Mouse (Mus musculus) heart, embryonic 14.5 days (tissue): ENCODE results near the gene Rtn4rl1. TPM values are rescaled to one million over a fixed set of nuclear protein-coding genes. Genes with fewer than 3 reads are reported as not detected.

Source experiments
- ATAC-seq: fragments of 200-750 bp; cut with Nextera tagmentation; 2 replicates; pipeline ENCODE4 v1.8.0; 2017; ENCODE audit warnings: low read depth, moderate TSS enrichment; ENCODE audit not compliant: insufficient number of reproducible peaks, insufficient read depth, low FRiP score
- H3K27ac ChIP-seq, 2 experiments: fragments of 200-500 bp in 1 of 2; fragments of 300-500 bp in 1 of 2; sonication (generic) in 1 of 2; replicated peaks in 1 of 2; 2 replicates each; pipeline ENCODE4 v1.5.1; 2012 to 2014; ENCODE audit warnings: low read depth in 2 of 2, low read length in 2 of 2, control low read depth in 1 of 2, mild to moderate bottlenecking in 1 of 2, mixed read lengths in 1 of 2; ENCODE audit not compliant: control insufficient read depth in 1 of 2, insufficient read depth in 1 of 2
- H3K27me3 ChIP-seq: fragments of 300-500 bp; sonication (generic); 2 replicates; pipeline ENCODE4 v1.6.1; 2014; ENCODE audit warnings: mild to moderate bottlenecking, low read length, control low read depth; ENCODE audit not compliant: control insufficient read depth, insufficient read depth
- H3K36me3 ChIP-seq: fragments of 300-500 bp; sonication (generic); 2 replicates; pipeline ENCODE4 v1.6.1; 2014; ENCODE audit warnings: mild to moderate bottlenecking, control low read depth, low read length, mixed read lengths; ENCODE audit not compliant: control insufficient read depth, insufficient read depth
- H3K4me1 ChIP-seq, 2 experiments: fragments of 200-500 bp in 1 of 2; fragments of 300-500 bp in 1 of 2; sonication (generic) in 1 of 2; 2 replicates each; pipeline ENCODE4 v1.6.1; 2012 to 2014; ENCODE audit warnings: low read length in 2 of 2, control low read depth in 1 of 2, mixed read lengths in 1 of 2; ENCODE audit not compliant: control insufficient read depth in 2 of 2, insufficient read depth in 2 of 2
- H3K4me2 ChIP-seq: fragments of 300-500 bp; sonication (generic); 2 replicates; pipeline ENCODE4 v1.6.1; 2014; ENCODE audit warnings: mild to moderate bottlenecking, low read length
- H3K4me3 ChIP-seq, 2 experiments: fragments of 200-500 bp in 1 of 2; fragments of 300-500 bp in 1 of 2; sonication (generic) in 1 of 2; 2 replicates each; pipeline ENCODE4 v1.5.1; 2012 to 2014; ENCODE audit warnings: low read length in 2 of 2, mild to moderate bottlenecking in 2 of 2, control low read depth in 1 of 2, low read depth in 1 of 2, moderate library complexity in 1 of 2; ENCODE audit not compliant: control insufficient read depth in 1 of 2, insufficient read depth in 1 of 2
- H3K9ac ChIP-seq: fragments of 300-500 bp; sonication (generic); 2 replicates; pipeline ENCODE4 v1.6.1; 2014; ENCODE audit warnings: mild to moderate bottlenecking, low read length
- H3K9me3 ChIP-seq: fragments of 300-500 bp; sonication (generic); 2 replicates; pipeline ENCODE4 v1.6.1; 2016; ENCODE audit warnings: low read length, control low read depth; ENCODE audit not compliant: control insufficient read depth
- WGBS: fragments of 180-500 bp; shearing (Covaris S2); extraction: QIAGEN DNeasy Blood & Tissue Kit; methylation state at CpG from one replicate; pipeline ENCODE4 v1.1.7; 2014; 5-methylcytosine and 5-hydroxymethylcytosine counted together
- polyA plus RNA-seq: library from polyadenylated mRNA; unstranded; fragments of >200 nt; fragmentation: Nextera tagmentation; extraction: Ambion mirVana; gene quantifications from 2 replicates; pipeline ENCODE4 v1.2.1, GENCODE M21; 2014

Rtn4rl1 gene
- polyA plus RNA-seq, 1 experiment from 2014 or later = 17.3 TPM

DNA sequence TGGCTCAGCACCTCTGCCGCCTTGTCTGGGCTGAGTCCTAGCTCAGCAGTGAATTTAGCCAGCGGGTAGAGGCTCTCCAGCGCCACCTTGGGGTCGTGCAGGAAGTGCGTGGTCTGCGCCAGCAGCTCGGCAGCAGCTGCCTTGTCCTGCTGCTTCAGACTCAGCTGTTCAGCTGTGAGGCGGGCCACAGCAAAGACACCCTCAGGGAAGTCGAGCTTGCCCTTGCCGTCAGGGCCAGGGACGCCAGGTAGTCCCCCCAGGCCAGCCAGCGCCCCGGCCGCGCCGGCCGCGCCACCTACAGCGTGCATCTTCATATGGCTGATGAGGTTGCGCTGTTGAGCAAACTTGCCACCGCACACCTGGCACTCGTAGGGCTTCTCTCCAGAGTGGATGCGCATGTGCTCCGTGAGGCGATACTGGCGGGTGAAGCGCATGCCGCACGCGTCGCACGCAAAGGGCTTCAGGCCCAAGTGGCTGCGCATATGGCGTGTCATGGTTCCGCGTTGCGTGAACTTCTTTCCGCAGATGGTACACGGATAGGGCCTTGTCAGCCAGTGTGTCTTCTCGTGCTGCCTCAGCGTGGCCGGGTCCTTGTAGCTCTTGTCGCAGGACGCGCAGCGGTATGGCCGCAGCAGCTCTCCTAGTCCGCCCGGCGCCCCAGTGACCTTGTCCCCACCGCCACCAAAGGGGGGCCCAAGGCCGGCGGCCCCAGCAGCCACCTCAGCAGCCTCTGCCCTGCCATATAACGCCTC, 28.0 kb upstream of the Rtn4rl1 start:
- no peak; the same call in 1 of the 2 replicates for ATAC-seq
- H3K27ac ChIP-seq = peak overlapping the region in 1 of 2 experiments; percentile 52; a peak in 2 of 4 replicates
- peaks cover 9 to 59% of the 10 kb centered on the region in 2 experiments; a peak in 3 of 4 replicates for H3K4me1 ChIP-seq
- H3K36me3 ChIP-seq = peaks cover 55% of the 10 kb centered on the region
- no peaks in the 10 kb centered on the region for H3K9me3 ChIP-seq
- H3K4me3 ChIP-seq = peak overlapping the region; percentile 58 to 65
- 9% methylated on average over 54 of the region's 54 CpGs for WGBS
- H3K4me2 ChIP-seq = peak overlapping the region; percentile 98
- H3K27me3 ChIP-seq = peaks cover 38% of the 10 kb centered on the region
- H3K9ac ChIP-seq = peak overlapping the region; percentile 81

DNA sequence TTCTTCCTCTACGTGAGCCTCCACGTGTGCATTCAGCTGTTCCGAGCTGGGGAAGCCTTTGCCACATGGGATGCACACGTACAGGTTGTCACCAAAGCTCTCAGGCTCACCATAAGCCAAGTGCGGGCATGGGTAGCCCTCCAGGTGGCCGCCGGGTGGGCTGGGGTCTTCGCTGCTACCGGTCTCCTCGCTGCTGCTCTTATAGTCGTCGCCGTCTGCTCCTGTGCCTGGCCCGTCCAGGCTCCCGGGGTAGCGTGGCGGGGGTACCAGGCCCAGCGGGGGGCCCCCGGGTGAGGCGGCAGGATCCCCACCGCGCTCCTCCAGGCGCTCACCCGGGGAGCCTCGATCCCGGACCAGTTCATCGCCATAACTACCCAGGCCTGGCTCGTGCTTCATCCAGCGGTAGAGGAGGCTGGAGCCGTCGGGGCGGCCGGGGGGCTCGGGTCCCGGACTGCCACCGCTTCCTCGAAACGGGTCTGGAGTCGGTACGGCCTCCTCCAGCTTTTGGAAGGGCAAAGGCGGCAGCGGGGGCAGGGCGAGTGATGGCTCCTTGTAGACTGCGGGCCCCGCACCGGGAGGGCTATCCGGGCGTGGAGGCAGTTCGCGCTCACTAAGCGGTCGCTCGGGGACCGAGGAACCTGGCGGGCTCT, 27.3 kb upstream of the Rtn4rl1 start:
- Histone ChIP-seq H3K27me3 (peaks cover 45% of the 10 kb centered on the region), H3K4me2 (peak overlapping the region; percentile 98), H3K27ac (peak overlapping the region in 1 of 2 experiments; percentile 82; a peak in 2 of 4 replicates), H3K4me3 (peak overlapping the region; percentile 58 to 65), H3K9ac (peak overlapping the region; percentile 81), H3K9me3 (no peaks in the 10 kb centered on the region), H3K4me1 (peaks cover 8 to 56% of the 10 kb centered on the region in 2 experiments; a peak in 3 of 4 replicates), H3K36me3 (peaks cover 48% of the 10 kb centered on the region)
- 8% methylated on average over 53 of the region's 55 CpGs for WGBS
- no peak for ATAC-seq

DNA sequence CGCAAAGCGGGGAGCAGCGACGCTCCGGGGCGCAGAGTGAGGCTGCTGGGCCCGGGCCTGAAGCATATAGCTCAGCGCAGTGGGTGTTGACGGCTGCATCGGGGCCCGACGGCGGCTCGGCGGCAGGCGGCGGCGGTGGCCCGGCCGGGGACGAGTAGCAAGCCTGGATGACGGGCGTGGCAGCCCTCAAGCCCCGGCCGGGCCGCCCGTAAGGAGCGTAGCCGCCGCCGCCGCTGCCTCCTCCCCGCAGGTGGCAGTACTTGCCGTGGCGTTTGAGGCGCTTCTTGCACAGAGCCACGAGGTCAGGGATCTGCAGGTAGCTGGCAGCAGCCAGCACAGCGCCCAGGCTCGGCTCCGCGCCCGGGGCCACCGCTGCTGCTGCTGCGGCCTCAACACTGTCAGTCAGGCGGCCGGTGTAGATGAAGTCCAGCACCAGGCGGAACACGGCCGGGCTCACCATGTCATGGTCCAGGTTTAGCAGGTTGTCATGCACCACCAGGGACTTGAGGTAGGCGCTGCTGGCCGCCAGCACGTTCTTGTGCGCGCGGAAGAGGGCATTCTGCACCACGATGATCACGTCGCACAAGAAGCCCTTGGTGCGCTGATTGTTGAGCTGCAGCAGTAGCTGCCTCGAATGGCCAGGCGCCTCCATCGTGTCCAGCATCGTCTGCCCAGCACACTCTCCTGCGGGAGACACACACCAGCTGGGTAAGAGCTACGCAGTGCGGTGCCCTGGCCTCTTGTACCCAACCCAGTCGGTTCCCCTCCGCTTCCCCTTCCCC, 26.5 kb upstream of the Rtn4rl1 start:
- 3% methylated on average over 68 of the region's 68 CpGs for WGBS
- no peaks in the 10 kb centered on the region for H3K9me3 ChIP-seq
- H3K36me3 ChIP-seq = peaks cover 41% of the 10 kb centered on the region
- peaks cover 6 to 56% of the 10 kb centered on the region in 2 experiments; a peak in 3 of 4 replicates for H3K4me1 ChIP-seq
- no peak for ATAC-seq
- H3K27me3 ChIP-seq = peaks cover 52% of the 10 kb centered on the region
- peak overlapping the region; percentile 81 for H3K9ac ChIP-seq
- H3K4me3 ChIP-seq = peak overlapping the region; percentile 58 to 65
- H3K4me2 ChIP-seq = peak overlapping the region; percentile 98
- H3K27ac ChIP-seq = peak overlapping the region; percentile 2 to 82; a peak in 3 of 4 replicates

DNA sequence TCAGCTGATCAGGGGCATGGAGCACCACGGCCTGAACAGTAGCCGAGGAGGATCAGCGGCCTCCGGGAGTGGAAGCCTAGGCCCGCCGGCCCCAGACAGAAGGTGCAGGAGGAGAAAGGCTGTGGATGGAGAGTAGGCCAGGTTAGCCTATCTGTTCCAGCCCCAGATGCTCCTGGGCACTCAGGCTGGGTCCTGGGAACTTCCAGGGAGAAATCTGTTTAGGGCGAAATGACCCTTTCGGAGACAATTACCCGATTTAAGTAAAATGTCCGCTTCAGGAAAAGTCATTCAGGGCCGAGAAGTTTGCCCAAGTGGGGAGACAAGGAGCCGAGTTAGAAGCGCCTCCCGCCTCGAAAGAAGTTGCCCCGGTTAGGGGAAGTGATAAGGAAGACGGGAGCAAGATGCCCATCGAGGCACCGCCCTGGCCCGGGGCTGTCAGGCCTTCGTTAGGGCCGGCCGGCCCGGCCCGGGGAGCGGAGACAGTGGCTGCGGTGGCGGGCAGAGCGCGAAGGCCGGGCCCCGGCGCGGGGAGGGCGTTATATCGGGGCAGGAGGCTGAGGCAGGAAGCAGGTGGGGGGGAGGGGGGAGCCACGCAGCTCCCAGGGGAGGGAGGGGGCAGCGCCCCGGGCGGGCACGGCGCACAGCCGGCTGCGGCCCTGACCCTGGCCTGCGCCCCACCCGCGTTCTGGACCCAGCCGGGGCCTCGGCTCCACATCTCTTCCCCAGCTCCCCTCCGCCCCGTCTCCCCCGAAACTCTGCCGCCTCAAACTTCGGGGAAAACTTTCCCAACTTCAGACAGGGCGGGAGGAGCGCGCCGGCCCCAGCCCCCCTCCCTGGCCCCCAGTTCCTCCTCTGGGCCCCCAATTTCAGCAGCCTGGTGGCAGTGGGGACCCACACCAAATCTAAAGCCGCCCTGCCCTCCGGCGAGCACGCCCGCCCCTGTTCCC, 25.7 kb upstream of the Rtn4rl1 start:
- WGBS = 7% methylated on average over 55 of the region's 63 CpGs
- peak overlapping the region; percentile 2 to 82 for H3K27ac ChIP-seq
- H3K36me3 ChIP-seq = peaks cover 33% of the 10 kb centered on the region
- H3K9me3 ChIP-seq = no peaks in the 10 kb centered on the region
- ATAC-seq = no peak
- H3K9ac ChIP-seq = peak overlapping the region; percentile 81
- peaks cover 61% of the 10 kb centered on the region for H3K27me3 ChIP-seq
- peak overlapping the region; percentile 58 to 65 for H3K4me3 ChIP-seq
- H3K4me1 ChIP-seq = peaks cover 8 to 64% of the 10 kb centered on the region in 2 experiments; a peak in 3 of 4 replicates
- H3K4me2 ChIP-seq = peak overlapping the region; percentile 98

DNA sequence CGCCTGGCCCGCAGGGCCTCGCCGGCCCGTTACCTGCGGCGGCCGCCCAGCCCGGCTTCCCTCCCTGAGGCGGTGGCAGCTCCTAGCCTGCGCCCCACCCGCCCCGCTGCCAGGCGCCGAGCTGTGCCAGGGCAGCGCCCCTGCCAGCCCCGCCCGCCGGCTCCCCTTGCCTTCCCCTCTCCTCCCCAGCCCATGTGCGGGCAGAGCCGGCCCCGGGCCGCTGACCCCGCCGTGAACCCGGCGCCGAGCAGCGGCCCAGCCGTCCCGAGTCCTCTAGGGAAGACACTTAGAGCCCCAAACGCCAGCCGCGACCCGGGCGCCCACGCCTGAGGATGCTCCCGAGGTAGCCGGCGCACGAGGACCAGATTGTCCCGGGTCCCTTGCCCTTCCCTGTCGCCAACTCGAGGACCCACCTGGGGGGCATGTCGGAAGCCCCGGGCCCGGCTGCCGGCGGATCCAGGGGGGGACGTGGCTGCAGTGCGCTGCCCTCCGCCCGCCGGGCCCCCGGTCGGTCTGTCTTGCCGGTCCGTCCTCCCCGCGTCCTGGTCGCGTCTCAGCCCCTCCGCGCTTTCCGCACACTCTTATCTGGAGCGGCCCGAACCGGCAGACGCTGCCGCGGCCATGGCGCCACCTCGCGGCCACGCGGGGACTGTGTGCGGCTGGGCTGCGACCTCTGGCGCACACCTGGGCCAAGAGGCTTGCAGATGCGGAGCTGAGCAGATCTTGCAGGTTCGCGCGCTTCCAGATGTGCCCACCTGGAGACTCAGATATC, 24.8 kb upstream of the Rtn4rl1 start:
- Histone ChIP-seq H3K4me1 (peaks cover 10 to 68% of the 10 kb centered on the region in 2 experiments; a peak in 3 of 4 replicates), H3K36me3 (peaks cover 24% of the 10 kb centered on the region), H3K27me3 (peaks cover 67% of the 10 kb centered on the region), H3K4me2 (peak overlapping the region; percentile 98), H3K9ac (peak overlapping the region; percentile 81), H3K9me3 (no peaks in the 10 kb centered on the region), H3K27ac (peak overlapping the region; percentile 34 to 82; a peak in 3 of 4 replicates), H3K4me3 (peak overlapping the region; percentile 58 to 65)
- WGBS = under 1% methylated on average over 74 of the region's 83 CpGs
- ATAC-seq = peak; percentile 15; the same call in 1 of the 2 replicates

DNA sequence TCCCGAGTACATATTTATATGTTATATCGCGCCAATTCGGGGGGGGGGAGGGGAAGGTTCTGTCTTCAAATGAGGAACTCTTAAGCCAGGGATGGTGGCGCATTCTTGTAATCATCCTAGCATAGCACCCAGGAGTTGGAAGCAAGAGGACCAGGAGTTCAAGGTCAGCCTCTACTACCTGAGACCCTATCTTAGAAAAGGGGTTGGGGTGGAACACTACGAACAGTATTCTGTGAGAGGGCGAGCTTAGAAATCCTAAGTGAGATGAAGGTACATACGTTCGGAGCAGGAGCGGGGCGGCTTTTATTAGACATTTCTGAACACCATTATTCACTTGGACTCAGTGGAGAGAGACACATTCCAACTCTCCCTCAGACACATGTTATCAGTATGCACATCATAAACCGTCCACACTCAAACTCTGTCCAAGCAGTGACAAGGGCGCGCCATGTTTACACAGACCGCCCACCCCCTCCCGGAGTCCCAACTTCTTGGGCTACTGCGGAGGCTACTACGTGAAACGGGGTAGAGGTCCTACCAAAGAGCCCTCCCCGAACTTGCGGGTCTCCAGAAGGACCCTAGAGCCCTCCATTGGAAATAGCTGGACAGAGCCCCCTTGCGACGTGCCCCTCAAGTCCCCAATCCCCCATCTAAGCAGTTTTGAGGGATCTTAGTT, 24.0 kb upstream of the Rtn4rl1 start, which contains the start of gene Hic1:
Gene Hic1, minus strand, starts transcription at position 115 of the 676 bp plus-strand sequence.
- Histone ChIP-seq H3K27ac (peak within 1 kb of the TSS; percentile 34 to 82; a peak in 3 of 4 replicates), H3K4me2 (peak within 1 kb of the TSS; percentile 98), H3K4me1 (peaks cover 10 to 72% of the 10 kb centered on the region in 2 experiments; a peak in 3 of 4 replicates), H3K4me3 (peak within 1 kb of the TSS; percentile 58 to 65), H3K36me3 (peaks cover 17% of the 10 kb centered on the region; the same call in 1 of the 2 replicates), H3K27me3 (peaks cover 67% of the 10 kb centered on the region), H3K9ac (peak within 1 kb of the TSS; percentile 81), H3K9me3 (no peaks in the 10 kb centered on the region)
- 6% methylated on average over 23 of the region's 23 CpGs for WGBS
- no peak for ATAC-seq
